Mouse (Mus musculus) spleen, postnatal 36 days (tissue): Measurements from ENCODE around the gene Slain2.

ENCODE experiments used
- DNase-seq, 2 experiments: peaks; one replicate each; pipeline ENCODE4 v3.0.0; 2022; ENCODE audit warnings: low spot score in 2 of 2, mixed read lengths in 1 of 2

The Slain2 gene

DNA sequence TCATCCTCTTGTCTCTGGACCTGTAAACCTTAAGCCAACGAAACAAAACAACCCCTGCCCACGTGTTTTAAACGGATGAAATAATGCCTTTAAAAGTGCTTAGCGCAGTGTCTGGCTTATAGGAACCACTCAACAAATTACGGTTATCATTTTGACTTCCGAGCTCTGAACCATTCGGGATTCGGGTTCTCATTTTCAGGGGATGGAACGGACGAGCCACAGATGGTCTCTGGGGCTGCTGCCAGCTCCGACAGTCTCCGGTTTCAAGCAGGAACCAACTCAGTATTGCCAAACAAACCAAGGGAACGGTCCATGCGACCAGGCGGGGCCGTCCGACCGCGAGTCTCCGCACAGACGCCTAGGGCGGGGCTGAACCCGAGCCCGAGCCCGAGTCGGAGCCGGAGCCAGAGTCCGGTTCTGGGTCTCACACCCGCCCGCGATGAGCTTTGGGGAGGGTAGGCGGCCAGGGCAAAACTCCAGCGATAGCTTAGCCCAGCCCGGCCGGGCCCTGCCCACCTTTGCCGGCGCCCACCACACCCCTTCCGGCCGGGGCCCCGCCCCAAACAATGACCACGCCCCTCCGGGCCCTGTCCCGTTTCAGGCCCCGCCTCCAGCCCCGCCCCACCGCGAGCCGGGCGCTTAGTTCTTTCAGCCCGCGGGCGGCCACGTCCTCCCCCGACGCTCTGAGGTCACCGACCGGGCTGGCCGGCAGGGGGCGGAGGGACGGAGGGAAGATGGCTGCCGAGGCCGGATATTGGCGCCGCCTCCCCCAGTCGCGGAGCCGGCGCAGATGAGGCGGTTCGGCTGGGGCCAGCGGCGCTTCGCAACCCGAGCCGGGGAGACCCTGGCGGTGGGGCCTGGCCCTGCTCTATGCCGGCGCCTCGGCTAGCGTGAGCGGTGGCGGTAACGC lies at the start of gene Slain2:
Gene Slain2 (plus strand): TSS at position 657 of the 910 bp plus-strand sequence.
- DNase-seq, result peak; percentile 98

DNA sequence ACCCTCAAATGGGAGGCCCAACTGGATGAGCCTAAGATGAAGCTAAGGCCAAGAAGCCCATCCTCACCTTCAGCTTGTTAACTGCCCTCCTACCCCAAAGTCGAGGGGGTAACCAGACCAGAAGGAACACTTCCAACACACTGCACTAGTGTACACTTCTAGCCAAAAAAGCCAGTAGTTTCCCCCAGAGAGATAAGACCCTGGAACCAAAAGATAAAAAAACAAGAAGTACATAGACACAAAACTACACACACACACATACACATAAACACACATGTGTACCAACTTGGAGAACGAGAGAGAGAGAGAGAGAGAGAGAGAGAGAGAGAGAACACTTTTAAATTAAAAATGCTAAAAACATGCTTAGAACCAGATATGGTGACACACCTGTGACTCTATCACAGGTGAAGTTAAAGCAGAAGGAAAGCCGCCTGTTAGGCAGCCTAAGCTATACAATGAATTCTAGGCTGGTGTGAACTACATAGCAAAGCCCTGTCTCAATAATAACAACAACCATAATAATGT lies 49.4 kb upstream of the Slain2 start:
- DNase-seq, result no peak

DNA sequence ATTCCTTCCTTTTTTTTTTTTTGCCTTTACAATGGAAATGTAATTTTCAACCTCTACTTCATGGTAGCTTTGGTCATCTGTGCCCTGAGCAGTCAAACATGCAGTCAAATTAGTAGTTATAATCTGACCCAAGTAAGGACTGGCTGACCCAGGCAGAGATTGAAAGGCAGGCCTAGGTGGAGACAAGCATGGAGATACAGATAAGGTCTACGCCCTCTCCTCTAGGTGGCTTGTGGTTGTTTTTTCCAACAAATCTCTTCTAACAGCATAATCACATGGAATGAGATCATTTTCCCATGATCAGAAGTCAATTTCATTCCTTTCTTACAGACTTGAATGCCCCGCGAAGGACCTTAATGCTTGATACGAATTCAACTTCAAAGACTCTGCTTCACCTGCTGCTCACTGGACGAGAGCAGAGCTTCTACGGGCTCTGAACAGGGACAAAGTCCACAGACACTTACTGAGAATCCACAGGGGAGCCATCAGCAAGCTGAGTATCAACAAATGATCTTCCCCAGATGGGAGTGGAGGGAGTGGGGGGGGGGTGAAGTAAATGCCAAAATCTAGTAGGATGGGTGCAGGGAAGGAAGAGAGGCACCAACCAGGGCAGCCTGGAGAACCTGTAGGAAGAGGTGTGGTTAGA lies 47.7 kb upstream of the Slain2 start:
- DNase-seq, result no peak

DNA sequence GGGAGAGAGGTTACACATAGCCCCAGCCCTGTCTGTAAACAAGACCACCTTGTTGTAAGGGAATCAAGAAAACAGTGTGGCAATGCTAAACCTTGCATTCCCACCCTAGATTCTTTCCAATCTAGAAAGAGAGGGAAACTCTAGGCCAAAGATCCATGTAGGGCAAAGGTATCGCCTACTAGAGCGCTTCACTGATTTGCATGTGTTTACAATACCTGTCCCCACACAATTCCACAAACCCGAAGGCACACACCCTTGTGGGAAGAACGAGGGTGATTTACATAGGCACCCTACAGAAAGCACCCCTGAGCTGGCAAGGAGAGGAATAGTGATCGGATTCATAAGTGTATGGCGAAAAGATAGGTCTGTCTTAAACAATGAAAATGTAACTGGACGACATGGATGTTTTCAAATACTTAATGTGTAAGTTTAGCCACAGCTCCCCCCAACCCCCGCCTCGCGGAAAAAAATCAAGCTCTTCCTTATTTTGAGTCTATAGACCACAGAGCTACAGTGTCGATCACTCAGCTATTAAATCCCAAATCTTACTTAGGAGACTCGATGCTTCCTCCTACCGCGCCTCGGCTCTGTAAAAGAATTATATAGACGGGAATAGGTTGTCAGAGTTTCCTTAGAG lies 47.0 kb upstream of the Slain2 start:
- peak; percentile 44 to 72 for DNase-seq

DNA sequence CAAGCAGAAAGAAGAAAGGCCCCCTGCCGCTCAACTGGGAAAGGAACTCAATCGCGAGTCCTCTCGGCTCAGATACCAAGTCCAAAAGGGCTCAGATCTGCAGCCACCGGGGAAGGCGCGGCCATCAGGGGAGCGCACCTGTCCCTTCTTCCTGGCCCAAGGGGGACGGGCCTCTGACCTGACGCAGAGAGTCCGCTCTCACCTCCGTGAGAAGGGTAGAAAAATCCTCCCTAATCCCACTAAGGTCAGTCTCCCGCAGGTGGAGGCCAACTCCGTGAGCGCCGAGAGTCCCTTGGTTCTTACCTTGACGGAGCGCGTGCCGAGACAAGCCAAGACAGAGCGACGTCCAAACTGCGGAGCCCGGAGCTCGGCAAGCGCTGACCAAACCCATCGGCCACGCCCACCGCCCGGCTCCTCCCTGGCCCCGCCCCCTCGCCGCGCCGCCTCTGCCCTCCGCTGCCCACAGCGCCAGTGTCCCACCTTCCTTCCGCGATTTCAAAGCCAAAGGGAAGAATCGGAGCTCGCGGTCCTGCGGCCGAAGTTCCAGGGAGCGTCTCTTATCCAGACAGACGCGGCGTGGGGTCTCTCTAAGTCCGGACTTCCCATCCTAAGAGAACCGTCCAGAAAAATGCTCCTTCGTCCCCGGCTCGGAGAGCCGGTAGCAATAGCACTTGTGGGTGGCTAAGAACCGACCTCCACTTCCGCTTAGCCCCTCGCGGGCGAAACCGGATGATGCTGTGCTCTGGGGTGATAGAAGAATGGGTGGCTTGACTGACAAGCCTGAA lies 45.8 kb upstream of the Slain2 start, which contains the start of gene Tec:
Gene Tec (minus strand): TSS at position 393 of the 785 bp plus-strand sequence.
- DNase-seq, result peak; percentile 90 to 93

DNA sequence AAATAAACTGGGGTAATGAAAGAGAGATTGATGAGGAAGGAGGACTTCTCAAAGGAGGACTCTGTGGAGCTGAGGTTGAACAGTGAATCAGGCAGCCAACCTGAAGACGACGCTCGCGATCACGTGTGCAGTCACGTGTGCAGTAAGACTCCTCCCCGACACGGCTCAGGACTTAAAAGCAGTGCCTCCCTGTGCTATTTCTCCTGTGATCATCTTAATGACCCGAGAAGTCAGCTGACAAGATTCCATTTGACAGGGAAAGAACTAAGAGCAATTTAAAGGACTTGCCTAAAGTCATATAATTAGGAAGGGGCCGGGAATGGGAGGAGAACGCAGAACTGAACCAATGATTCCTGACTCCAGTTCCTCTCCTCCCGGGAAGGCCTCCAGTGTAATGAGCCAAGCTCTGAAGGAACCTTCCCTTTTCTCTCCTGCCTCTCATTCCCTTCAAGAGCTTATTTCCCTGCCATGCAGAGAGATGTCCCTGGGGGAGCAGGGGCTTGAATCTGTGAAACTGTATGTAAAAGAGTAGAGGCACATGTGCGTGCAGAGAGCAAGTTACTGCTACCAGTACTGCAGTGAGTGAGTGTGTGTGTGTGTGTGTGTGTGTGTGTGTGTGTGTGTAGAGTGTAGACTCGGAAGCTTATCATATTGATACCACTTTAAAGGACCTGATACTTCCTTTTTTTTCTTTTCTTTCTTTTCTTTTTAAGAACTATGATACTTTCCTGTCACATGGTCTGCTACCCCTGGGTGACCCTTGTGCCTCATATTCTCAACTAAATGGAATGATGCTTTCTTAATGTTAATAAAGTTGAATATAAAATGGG lies 44.1 kb upstream of the Slain2 start:
- DNase-seq, result peak; percentile 49 to 63

DNA sequence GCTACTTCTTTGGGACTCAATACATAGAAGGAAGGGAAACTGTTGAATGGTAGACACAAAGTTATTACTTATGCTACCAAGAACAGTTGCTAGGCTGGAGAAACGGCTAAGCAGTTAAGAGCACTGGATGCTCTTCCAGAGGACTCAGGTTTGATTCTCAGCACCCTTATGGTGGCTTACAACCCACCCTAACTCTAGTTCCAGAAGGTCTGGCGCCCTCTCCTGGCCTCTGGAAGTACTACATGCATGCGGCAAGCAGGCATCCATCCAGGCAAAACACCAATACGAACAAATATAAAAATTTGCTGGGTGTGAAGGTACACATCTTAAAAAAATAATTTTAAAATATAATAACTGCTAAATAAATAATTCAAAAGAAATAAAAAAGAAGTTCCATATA lies 43.0 kb upstream of the Slain2 start:
- no peak for DNase-seq

DNA sequence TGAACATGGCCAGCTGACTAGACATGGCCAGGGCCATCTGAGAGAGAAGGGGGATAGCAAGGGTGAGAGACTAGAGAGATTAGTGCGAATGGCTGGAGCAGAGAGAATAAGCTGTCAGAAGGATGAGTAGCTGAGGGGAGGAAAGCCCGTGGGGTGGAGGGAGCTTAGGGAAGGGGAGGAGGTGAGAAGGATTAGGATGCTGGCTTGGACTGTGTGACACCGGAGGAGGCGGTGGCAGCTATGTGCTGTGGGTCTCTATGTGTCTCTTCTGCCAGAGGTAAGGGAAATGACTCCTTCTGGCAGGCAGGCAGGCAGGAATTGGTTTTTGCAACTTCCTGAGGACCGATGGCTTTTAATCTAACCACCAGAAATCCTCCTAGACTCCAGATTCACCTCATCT lies 34.4 kb upstream of the Slain2 start:
- no peak for DNase-seq

DNA sequence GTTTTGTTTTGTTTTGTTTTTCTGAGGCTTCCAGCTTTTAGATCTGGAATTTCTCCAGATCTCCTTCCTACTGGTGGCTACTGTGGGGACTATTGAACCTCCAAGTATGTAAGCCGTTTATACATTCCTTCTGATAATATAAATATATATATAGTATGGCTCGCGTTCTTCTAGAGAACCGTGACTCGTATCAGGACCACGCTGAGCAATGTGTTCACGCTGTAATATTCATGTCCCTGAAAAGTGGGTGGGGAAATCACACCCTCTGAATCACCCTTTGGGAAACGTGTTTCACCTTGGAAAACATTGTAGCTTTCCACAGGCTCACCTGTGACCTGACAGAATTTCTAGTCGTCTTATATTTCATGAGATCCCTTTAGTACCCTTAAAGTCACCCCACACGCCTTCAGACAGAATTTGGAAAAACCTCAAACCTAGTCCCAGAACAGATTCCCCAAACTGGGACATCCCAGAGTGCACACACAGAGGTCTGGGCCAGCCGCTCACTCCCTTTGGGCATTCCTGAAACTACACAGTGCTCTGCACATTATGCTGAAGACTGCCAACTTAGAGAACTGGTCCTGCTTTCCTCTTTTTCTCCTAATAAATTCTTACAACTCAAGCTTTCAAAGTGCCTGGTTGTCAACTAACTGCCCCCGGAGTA lies 32.2 kb upstream of the Slain2 start:
- no peak for DNase-seq

DNA sequence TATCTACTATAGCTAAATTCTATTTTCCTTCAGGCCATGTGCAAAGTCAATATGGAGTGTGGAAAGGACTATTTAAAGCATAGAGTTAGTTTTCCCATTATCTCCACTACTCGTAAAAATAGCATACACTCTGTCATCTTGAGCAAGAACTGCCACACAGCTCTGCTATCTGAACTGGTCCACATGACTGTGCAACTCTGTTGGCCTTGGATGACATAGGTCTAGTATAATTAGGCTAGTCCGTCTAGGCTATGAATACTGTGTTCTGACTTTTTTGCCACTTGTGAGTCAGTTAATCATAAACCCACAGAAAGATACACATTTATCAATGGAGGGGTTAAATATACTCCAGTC lies 31.7 kb upstream of the Slain2 start:
- DNase-seq, result no peak

DNA sequence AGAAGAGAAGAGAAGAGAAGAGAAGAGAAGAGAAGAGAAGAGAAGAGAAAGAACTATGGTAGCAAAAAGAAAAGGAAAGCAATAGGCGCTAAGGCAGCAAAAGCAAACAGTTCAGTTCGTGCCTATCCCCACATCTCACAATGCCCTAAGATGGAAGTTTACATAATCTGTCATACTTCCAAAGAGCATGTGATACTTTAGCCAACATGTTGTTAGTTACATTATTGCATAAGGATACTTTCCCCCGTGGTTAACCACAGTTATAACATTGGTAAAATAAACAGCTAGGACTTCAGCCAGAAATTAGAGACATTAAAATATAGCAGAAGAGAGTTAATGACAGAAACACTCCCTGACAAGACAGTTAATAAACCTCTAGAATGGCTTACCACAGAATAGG lies 30.4 kb upstream of the Slain2 start:
- no peak for DNase-seq

DNA sequence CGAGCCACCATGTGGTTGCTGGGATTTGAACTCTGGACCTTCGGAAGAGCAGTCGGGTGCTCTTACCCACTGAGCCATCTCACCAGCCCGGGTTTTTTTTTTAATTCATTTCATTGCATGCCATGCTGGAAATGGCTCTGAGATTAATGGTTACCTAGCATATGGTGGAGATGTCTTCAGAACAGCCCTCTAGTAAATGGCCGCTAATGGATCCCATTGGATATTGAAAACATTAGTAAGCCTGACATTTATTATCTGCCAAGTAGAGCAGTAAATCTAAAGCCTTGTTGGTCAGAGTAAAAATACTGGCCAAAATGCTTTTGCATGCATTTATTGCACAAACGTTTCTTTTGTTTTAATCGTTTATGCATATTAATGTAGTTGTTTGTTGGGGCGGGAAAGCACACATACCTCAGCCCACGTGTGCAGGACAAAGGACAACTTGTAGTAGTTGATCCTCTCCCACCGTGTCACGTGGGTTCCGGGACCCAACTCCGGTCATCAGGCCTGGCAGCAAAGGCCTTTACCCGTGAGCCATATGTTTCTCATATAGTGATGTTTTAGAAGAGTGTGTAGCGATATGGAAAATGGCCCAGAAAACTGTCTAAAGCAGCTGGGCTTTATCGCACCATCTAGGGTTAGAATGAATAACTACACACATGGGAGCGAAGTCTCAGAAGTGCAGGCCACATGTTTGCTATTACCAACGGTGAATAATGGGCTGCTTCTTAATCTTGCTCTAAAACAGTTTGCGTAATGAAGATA lies 27.5 kb upstream of the Slain2 start:
- DNase-seq, result no peak

DNA sequence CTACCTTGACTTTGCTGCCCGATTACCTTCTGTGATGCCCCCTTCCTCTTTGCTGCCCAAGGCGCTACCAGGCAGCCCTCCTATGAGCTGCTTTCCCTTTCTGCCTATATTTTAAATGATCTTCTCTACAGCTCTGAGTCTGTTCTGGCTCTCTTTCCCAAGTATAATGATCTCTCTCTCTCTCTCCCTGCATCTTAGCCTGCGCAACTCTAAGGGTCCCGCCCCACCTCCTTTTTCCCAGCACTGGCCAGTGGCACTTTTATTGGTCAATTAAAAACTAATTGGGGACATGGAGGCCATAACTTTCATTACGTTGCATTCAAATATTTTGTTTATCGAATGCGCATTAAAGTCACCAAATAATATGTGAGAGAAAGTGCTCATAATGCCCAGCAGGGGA lies 25.8 kb upstream of the Slain2 start:
- no peak for DNase-seq

DNA sequence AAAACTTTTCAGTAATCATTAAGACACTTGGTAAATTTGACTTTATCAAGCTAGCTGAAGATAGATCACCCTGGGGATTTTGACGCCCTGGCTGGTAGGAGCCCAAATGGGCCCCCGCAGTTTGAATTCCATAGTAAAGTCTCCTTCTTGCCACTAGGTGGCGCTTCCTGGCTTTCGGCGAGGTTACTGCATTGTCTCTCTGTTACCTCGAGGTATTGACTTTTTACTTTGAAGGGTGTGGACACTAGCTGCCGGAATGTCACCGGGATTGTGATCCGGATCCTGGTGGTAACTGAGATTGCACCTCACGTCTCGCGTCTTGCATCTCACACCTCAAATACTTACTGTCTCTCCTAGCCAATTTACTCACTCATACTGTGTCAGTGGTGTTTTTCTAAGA lies 22.6 kb upstream of the Slain2 start:
- peak; percentile 44 to 51 for DNase-seq

DNA sequence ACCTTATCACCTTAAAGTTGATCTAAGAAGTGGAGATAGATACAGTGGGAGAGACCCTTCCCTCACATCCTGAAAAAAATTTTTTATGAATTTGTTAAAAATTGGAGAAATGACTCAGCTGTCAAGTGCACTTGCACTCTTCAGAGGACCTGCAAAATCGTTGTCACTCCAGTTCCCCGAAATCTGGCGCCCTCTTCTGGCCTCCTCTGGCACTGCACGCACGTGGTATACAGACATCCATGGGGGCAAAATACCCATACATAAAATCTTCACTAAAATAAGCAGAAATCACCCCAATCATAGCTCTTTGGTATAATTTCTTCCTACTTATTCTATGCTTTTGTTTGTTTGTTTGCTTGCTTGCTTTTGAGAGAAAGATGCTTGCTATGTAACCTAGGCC lies 20.1 kb upstream of the Slain2 start:
- DNase-seq, result no peak

DNA sequence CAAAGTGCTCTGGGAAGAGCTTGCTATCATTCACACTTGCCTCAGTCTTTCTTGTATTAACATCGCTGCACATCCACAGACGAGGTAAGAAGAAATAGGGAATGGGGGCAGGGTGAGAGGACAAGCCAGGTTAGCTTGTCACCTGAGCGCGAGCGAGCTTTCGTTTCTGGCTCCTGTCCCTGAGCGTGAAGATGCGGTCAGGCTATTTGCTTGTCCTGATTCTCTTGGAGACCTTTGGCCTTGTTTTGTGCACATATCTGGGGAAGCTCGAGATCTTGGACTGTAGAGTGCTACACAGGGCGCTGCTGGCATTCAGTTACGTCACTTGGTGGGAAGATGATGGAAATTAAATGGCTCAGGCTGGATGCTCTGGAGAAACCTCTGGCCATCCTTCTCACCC lies 18.8 kb upstream of the Slain2 start:
- no peak for DNase-seq

DNA sequence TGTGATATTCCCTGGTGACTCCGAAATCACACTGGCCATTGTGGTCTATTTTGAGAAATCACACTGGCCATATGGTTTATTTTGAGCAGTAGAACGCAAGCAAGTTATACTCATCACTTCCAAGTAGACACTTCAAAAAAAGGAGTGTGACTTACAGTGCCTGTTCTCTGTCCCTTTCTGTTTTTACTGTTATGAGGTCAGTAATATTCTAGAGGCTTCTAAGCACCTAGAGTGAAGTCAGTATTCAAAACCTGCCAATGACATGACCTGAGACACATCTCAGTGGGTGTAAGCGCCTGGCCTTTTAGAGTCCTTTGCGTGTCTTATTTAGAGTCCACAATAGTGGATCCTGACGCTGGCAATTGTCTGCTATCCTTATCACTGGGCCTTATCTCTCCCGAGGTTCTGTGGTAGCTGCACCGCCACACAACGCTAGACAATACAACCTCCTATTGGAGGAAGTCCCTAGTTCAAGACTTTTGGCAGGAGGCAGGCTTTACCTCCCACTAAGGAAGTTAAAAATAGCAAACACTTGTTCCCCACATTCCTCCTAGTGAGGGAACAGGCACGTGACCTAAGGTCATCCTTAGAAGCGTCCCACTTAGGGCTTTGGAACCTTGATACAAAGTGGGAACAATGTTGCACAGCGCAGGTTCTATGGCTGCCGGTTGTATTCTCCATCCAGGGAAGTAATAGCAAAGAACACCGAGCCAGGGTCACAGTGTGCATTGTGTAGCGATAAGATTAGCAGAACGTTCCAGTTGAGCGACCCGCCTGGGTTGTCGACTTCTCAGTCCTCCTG lies 17.4 kb upstream of the Slain2 start:
- no peak for DNase-seq

DNA sequence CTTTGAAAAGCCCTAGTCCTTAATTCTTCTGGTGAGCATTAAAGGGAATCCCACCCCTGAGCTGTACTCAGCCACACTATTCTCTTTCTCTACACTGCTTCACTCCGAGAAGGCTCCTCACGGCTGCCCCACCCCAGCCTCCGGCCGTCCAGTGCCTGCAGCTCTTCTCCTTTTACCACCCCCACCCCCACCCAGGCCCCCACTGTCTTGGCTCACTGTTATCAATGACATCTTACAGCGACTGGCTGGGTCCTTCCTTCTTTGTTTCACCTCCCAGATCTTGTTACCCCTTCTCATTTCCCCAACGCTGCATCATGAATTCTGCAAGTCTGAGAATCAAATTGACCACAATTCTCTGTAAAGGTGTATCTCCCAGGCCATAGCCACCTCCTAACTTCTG lies 16.1 kb upstream of the Slain2 start:
- DNase-seq, result no peak

DNA sequence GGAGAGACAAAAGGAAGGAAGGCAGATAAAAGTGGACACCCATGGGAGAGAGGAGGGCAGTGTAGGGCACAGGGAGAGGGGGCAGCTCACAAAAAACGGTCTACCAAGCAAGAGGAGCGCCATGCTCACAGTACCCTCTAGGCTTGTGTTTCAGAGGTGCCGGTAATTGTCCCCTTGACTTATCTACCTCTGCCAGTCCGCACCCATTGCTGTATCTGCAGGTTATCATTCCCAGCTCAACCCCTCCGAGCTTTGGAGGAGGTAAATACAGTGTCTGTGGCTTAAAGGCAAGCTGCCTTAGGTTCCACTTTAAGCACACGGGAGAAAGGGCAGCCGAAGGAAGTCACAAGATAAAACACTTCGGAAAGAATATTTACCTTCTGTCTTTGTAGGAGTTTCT lies 14.8 kb upstream of the Slain2 start:
- no peak for DNase-seq
